Mouse (Mus musculus) small intestine, adult 2 months (tissue): ENCODE results near the gene Zbtb44. TPM values are rescaled to one million over a fixed set of nuclear protein-coding genes. Genes with fewer than 3 reads are reported as not detected.

Experiments
- H3K27ac ChIP-seq: fragments of 200-500 bp; 2 replicates; pipeline ENCODE4 v1.5.1; 2012; ENCODE audit warnings: low read depth, low read length, control low read depth, inconsistent platforms; ENCODE audit not compliant: insufficient read depth
- H3K27me3 ChIP-seq: fragments of 200-500 bp; 2 replicates; pipeline ENCODE4 v1.6.1; 2012; ENCODE audit warnings: mild to moderate bottlenecking, moderate library complexity, low read length, inconsistent platforms; ENCODE audit not compliant: control insufficient read depth, insufficient read depth
- H3K36me3 ChIP-seq: fragments of 200-500 bp; 2 replicates; pipeline ENCODE4 v1.6.1; 2012; ENCODE audit warnings: mild to moderate bottlenecking, low read length, control low read depth, inconsistent platforms; ENCODE audit not compliant: control insufficient read depth, insufficient read depth
- H3K4me1 ChIP-seq: fragments of 200-500 bp; 2 replicates; pipeline ENCODE4 v1.6.1; 2012; ENCODE audit warnings: low read length, inconsistent platforms, mixed read lengths; ENCODE audit not compliant: control insufficient read depth, insufficient read depth, insufficient read length
- H3K4me3 ChIP-seq: fragments of 200-500 bp; 2 replicates; pipeline ENCODE4 v1.5.1; 2012; ENCODE audit warnings: low read depth, mild to moderate bottlenecking, control low read depth, inconsistent platforms, low read length, moderate library complexity
- CTCF ChIP-seq: fragments of 200-500 bp; IDR thresholded peaks from 2 replicates; pipeline ENCODE4 v1.5.1; 2012; ENCODE audit warnings: low read depth, mild to moderate bottlenecking, control low read depth, inconsistent platforms, low read length, moderate library complexity, mixed read lengths; ENCODE audit not compliant: insufficient replicate concordance, insufficient read length; ENCODE audit errors: extremely low read depth
- POLR2A ChIP-seq: fragments of 200-500 bp; IDR thresholded peaks from 2 replicates; pipeline ENCODE4 v1.6.1; 2012; ENCODE audit warnings: low read depth, mild to moderate bottlenecking, control low read depth, inconsistent platforms, low read length, moderate library complexity
- WGBS: fragments of 180-500 bp; shearing (Covaris S2); methylation state at CpG from one replicate; pipeline ENCODE4 v1.1.7; 2018; 5-methylcytosine and 5-hydroxymethylcytosine counted together
- polyA plus RNA-seq: library from polyadenylated mRNA; depleted of rRNA; stranded (reverse); fragments of >200 nt; gene quantifications from 2 replicates; pipeline ENCODE4 v1.2.3, GENCODE M21; 2012

Zbtb44 gene
- polyA plus RNA-seq, 1 experiment = 5.3 TPM

DNA sequence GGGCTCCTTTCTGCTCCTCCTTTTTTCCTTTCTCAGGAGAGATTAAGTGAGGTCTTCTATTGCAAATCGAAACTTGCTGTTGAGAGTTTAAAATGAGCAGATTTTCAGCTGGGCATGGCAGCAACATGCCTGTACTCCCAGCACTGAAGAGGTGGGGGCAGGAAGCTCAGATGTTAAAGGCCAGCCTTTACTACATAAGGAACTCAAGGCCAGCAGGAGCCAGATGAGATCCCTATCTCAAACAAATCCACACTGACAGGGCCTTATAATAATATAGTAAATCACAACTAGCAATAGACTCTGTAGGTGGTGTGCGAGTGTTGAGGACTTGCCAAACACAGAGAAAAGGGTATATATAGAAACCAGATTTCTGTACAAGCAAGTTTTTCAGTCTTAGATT is 28.3 kb downstream of the Zbtb44 start:
- Histone ChIP-seq H3K36me3 (peaks cover 25% of the 10 kb centered on the region; the same call in 1 of the 2 replicates), H3K4me3 (no peak overlapping the region), H3K27me3 (no peaks in the 10 kb centered on the region), H3K4me1 (no peaks in the 10 kb centered on the region), H3K27ac (no peak overlapping the region)
- no peak for TF ChIP-seq POLR2A
- TF ChIP-seq CTCF = no peak
- 81% methylated on average over 2 of the region's 2 CpGs for WGBS

- H3K4me3 ChIP-seq = no peak overlapping the region
- no peaks in the 10 kb centered on the region for H3K27me3 ChIP-seq
- H3K27ac ChIP-seq = no peak overlapping the region
- H3K4me1 ChIP-seq = no peaks in the 10 kb centered on the region
- 95% methylated on average over 8 of the region's 8 CpGs for WGBS
- peaks cover 21% of the 10 kb centered on the region for H3K36me3 ChIP-seq
- TF ChIP-seq CTCF = no peak
Measured at GRCm38 (mm10) chr9:31070706-31071105, 40.3 kb downstream of the Zbtb44 start.

GRCm38 (mm10) chr9:31072256-31072655 is 41.8 kb downstream of the Zbtb44 start:
- WGBS = 91% methylated on average over 5 of the region's 5 CpGs
- no peaks in the 10 kb centered on the region for H3K4me1 ChIP-seq
- no peak overlapping the region for H3K4me3 ChIP-seq
- no peak for TF ChIP-seq POLR2A
- no peak for TF ChIP-seq CTCF
- no peak overlapping the region for H3K27ac ChIP-seq
- H3K36me3 ChIP-seq = peaks cover 10% of the 10 kb centered on the region
- H3K27me3 ChIP-seq = no peaks in the 10 kb centered on the region

DNA sequence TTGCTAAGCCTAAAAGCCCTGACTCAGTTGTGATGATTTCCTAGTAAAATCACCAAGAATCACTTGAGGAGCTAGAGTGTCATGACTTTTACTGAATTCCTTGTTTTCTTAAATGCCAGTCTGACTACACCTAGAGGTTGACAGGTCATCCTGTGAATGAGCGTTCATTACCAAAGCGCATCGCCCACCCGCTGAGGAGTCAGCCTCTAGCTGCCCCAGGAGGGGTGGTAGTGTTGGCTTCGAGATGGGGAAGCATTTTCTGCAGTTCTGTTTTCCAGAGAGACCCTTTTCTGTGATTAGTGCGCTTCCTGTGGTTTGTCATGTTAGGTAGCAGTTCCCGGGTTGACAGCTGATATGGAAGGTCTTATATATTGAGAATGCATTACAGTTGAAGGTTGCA is 43.4 kb downstream of the Zbtb44 start:
- Histone ChIP-seq H3K4me1 (no peaks in the 10 kb centered on the region), H3K27ac (no peak overlapping the region), H3K27me3 (no peaks in the 10 kb centered on the region), H3K4me3 (no peak overlapping the region), H3K36me3 (peaks cover 6% of the 10 kb centered on the region)
- 90% methylated on average over 7 of the region's 7 CpGs for WGBS
- TF ChIP-seq POLR2A (no peak), CTCF (no peak)

DNA sequence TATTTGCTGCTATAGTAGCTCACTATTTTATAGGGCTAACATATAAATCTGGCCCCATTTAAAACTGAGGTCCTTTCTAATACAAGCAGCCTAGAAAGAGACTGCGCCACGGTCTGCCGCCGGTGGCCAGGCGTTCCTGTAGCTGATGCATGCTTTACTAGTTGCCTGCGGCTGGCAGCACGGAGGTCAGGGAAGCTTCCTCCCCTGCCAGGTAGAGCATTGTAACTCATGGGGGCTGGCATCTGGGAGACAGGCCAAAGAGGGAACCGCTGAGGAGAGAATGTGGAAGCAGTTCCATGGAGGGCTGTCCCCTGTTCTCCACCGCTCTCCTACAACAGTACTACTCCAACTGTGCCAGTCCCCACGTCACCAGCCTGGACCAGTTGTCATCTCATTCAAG is 44.4 kb downstream of the Zbtb44 start:
- WGBS = 94% methylated on average over 10 of the region's 10 CpGs
- no peak for TF ChIP-seq POLR2A
- no peak for TF ChIP-seq CTCF
- H3K36me3 ChIP-seq = peaks cover 4% of the 10 kb centered on the region; the same call in 1 of the 2 replicates
- no peak overlapping the region for H3K27ac ChIP-seq
- no peaks in the 10 kb centered on the region for H3K4me1 ChIP-seq
- H3K27me3 ChIP-seq = no peaks in the 10 kb centered on the region
- H3K4me3 ChIP-seq = no peak overlapping the region

- TF ChIP-seq CTCF (no peak), POLR2A (no peak)
Measured at GRCm38 (mm10) chr9:31080726-31081125, 50.3 kb downstream of the Zbtb44 start.

GRCm38 (mm10) chr9:31082054-31082666 is 51.7 kb downstream of the Zbtb44 start:
- H3K4me3 ChIP-seq = no peak overlapping the region
- no peaks in the 10 kb centered on the region for H3K27me3 ChIP-seq
- no peaks in the 10 kb centered on the region for H3K4me1 ChIP-seq
- 14% methylated on average over 15 of the region's 15 CpGs for WGBS
- H3K36me3 ChIP-seq = no peaks in the 10 kb centered on the region
- H3K27ac ChIP-seq = no peak overlapping the region
- TF ChIP-seq CTCF (peak; percentile 83; the same call in 1 of the 2 replicates), POLR2A (no peak)

More at GRCm38 (mm10) chr9:31080726-31081125, 50.3 kb downstream of the Zbtb44 start:
- Histone ChIP-seq H3K4me3 (no peak overlapping the region), H3K27ac (no peak overlapping the region), H3K4me1 (no peaks in the 10 kb centered on the region), H3K27me3 (no peaks in the 10 kb centered on the region), H3K36me3 (no peaks in the 10 kb centered on the region)
- 65% methylated on average over 6 of the region's 6 CpGs for WGBS

DNA sequence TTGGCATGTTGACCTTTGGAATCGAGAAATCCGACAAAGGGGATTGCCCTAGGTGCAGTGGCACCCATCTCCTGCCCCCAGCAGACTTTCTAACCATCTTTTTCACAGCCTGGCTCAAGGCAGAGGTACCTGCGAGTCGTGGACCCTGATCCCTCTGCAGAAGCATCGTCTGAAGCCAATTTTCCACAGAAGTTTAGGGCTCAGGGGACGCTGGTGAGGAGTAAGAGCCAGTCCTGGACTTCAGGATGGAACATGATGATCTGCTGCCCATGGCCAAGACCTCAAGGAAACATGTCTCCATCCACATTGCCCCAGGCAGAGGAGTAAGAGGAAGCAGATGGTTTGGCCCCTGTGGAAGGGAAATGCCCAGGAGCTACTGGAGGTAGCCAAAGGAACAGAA is 52.3 kb downstream of the Zbtb44 start:
- Histone ChIP-seq H3K4me1 (no peaks in the 10 kb centered on the region), H3K27ac (no peak overlapping the region), H3K27me3 (no peaks in the 10 kb centered on the region), H3K4me3 (no peak overlapping the region), H3K36me3 (peaks cover 3% of the 10 kb centered on the region; the same call in 1 of the 2 replicates)
- WGBS = 57% methylated on average over 6 of the region's 6 CpGs
- TF ChIP-seq POLR2A = no peak
- TF ChIP-seq CTCF = no peak
